In genomic region chr6:4506106-4506505, GRCm38 (mm10) we compare ENCODE assay signal across 8 mouse cellular contexts. TPM values are rescaled to one million over a fixed set of nuclear protein-coding genes. Genes with fewer than 3 reads are reported as not detected.
DNase-seq lines count a peak whose midpoint lies in the region; ATAC-seq and TF ChIP-seq lines count a peak whose summit lies in the region.

No protein-coding gene starts in this region.

- H3K4me3 ChIP-seq in kidney, adult 2 months (ENCODE audit: insufficient read depth, low read depth, low read length): peak overlapping the region; percentile 44
- peak overlapping the region; percentile 68 for H3K4me3 ChIP-seq in heart, embryonic 10.5 days
- H3K4me3 ChIP-seq in midbrain, embryonic 14.5 days (replicated peaks; ENCODE audit: low read depth, low read length): no peak overlapping the region

- no peak for TF ChIP-seq CTCF in kidney, adult 2 months (conservative IDR thresholded peaks at IDR 0.05; ENCODE audit: insufficient read depth, insufficient read length, low read depth, low read length)

- H3K4me2 ChIP-seq in midbrain, embryonic 14.5 days (ENCODE audit: low read length): peak overlapping the region; percentile 69; the same call in 1 of the 2 replicates

- WGBS in kidney, adult 2 months: 18% methylated on average over 11 of the region's 11 CpGs
- 3% methylated on average over 11 of the region's 11 CpGs for WGBS in heart, embryonic 10.5 days
- 8% methylated on average over 11 of the region's 11 CpGs for WGBS in midbrain, embryonic 14.5 days

- no peak for ATAC-seq in midbrain, embryonic 14.5 days (ENCODE audit: low FRiP score, low TSS enrichment)

- no peaks in the 10 kb centered on the region for H3K36me3 ChIP-seq in kidney, adult 2 months (ENCODE audit: control insufficient read depth, insufficient read depth, low read length)
- H3K36me3 ChIP-seq in heart, embryonic 10.5 days: no peaks in the 10 kb centered on the region
- no peaks in the 10 kb centered on the region for H3K36me3 ChIP-seq in midbrain, embryonic 14.5 days (ENCODE audit: control insufficient read depth, insufficient read depth, low read length)

- H3K9me3 ChIP-seq in heart, embryonic 10.5 days: no peaks in the 10 kb centered on the region
- H3K9me3 ChIP-seq in midbrain, embryonic 14.5 days (ENCODE audit: control insufficient read depth, low read length): no peaks in the 10 kb centered on the region

- H3K9ac ChIP-seq in midbrain, embryonic 14.5 days (replicated peaks; ENCODE audit: low read length): no peak overlapping the region

- H3K27ac ChIP-seq in kidney, adult 2 months (ENCODE audit: insufficient read depth, low read depth, low read length): peak overlapping the region; percentile 18; the same call in 1 of the 2 replicates
- H3K27ac ChIP-seq in heart, embryonic 10.5 days: peak overlapping the region; percentile 80
- no peak overlapping the region for H3K27ac ChIP-seq in midbrain, embryonic 14.5 days (replicated peaks; ENCODE audit: low read depth, low read length)

- DNase-seq in kidney, adult 2 months: peak; percentile 37
- no peak for DNase-seq in kidney, adult 11 months
- DNase-seq in heart, embryonic 10.5 days (ENCODE audit: low spot score): no peak
- DNase-seq in kidney, postnatal 4 days: peak; percentile 45 to 64
- DNase-seq in midbrain, embryonic 14.5 days: peak; percentile 31
- DNase-seq in thymus, postnatal 14 days: no peak
- no peak for DNase-seq in frontal cortex, postnatal 25 days (ENCODE audit: low spot score in 2 of 2)
- DNase-seq in thymus, postnatal 25 days: no peak

- H3K4me1 ChIP-seq in kidney, adult 2 months (ENCODE audit: control insufficient read depth, insufficient read depth, low read length): no peaks in the 10 kb centered on the region
- peaks cover 24% of the 10 kb centered on the region for H3K4me1 ChIP-seq in heart, embryonic 10.5 days
- peaks cover 7% of the 10 kb centered on the region; the same call in 1 of the 2 replicates for H3K4me1 ChIP-seq in midbrain, embryonic 14.5 days (ENCODE audit: control insufficient read depth, insufficient read depth, low read length)

- no peak for TF ChIP-seq POLR2A in kidney, adult 2 months (IDR thresholded peaks at IDR 0.05; ENCODE audit: low read depth, low read length)

- no peaks in the 10 kb centered on the region for H3K27me3 ChIP-seq in kidney, adult 2 months (replicated peaks; ENCODE audit: control insufficient read depth, insufficient read depth, low read length)
- H3K27me3 ChIP-seq in heart, embryonic 10.5 days (ENCODE audit: insufficient read depth, poor library complexity, severe bottlenecking): no peaks in the 10 kb centered on the region
- peaks cover 4% of the 10 kb centered on the region; the same call in 1 of the 2 replicates for H3K27me3 ChIP-seq in midbrain, embryonic 14.5 days (ENCODE audit: control insufficient read depth, insufficient read depth, low read length)

RNA-seq across cellular contexts. Expression of gene Col1a2, which starts 1.5 kb away (rescaled TPM):
- polyA plus RNA-seq in kidney, adult 2 months (2012; rRNA removed): 67.1 and 67.9 TPM in 2 replicates
- 88.7 and 175 TPM in 2 replicates for polyA plus RNA-seq in heart, embryonic 10.5 days (2016; fragmentation: Nextera tagmentation; extraction: Ambion mirVana)
- polyA plus RNA-seq in midbrain, embryonic 14.5 days (2014; fragmentation: Nextera tagmentation; extraction: Ambion mirVana): 2.4 and 88.1 TPM in 2 replicates

Comparison
In these comparisons a context has a peak if more than half of its experiments do, and no peak if none do; other contexts are left out.
1. DNase-seq: peak in kidney, adult 2 months (single experiment), kidney, postnatal 4 days (2 of 2) and midbrain, embryonic 14.5 days (single experiment); none in kidney, adult 11 months (single experiment), heart, embryonic 10.5 days (single experiment), thymus, postnatal 14 days (single experiment), frontal cortex, postnatal 25 days (0 of 2) and thymus, postnatal 25 days (single experiment).